Mouse (Mus musculus): ENCODE measurements at regions not wholly inside any gene's neighbourhood (a gene's known extent, or its start where the extent isn't known, plus 50 kb on each side); places are given as distances from the start of the nearest gene placed in this dataset.

DNA sequence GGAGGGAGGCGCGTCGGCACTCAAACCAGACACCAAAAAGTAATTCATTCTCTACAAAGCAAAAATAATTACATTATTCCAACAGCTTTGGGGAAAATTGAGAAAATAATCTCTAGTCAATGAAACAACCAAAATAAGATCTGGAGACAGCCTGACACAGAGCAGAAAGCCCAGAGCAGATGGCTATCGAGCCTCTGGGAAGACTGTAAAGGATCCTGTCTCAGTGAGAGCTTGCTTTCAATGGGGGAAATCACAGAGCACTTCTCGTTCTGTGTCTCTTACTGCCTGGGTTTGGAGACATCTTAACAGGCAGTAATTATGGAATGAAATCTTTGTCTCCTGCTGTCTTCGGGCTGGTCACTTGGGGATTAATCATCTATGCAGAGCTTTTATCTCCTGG is 226.7 kb upstream of the F930015N05Rik start:
- DNase-seq = no peak

- DNase-seq = no peak
These were observed 230.6 kb upstream of the F930015N05Rik start for GRCm38 (mm10) chr11:64667010-64667409.

GRCm38 (mm10) chr11:64667521-64667920 is 231.1 kb upstream of the F930015N05Rik start:
- DNase-seq = no peak

DNA sequence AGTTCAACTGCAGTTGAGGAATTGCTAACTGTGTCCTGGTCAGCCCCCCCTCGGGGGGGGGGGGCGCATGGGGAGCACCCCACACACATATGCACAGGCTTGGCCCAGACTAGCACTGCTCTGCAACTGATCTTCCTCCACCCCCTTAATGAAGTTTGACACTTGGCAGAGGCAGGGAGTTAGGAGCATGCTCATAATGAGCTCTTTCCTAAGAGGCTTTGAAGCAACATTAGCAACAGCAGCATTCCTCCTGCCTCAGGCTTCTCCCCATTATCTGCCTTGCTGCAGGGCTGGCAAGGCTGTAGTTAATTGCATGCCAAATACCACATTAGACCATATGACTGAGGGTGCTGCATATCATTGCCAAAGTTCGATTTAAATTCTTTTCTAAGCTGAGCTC is 235.4 kb upstream of the F930015N05Rik start:
- DNase-seq = no peak

GRCm38 (mm10) chr11:64673546-64673945 is 237.1 kb upstream of the F930015N05Rik start:
- DNase-seq = no peak

- no peak for DNase-seq
These were observed 267.3 kb upstream of the F930015N05Rik start for GRCm38 (mm10) chr11:64703776-64704175.

DNA sequence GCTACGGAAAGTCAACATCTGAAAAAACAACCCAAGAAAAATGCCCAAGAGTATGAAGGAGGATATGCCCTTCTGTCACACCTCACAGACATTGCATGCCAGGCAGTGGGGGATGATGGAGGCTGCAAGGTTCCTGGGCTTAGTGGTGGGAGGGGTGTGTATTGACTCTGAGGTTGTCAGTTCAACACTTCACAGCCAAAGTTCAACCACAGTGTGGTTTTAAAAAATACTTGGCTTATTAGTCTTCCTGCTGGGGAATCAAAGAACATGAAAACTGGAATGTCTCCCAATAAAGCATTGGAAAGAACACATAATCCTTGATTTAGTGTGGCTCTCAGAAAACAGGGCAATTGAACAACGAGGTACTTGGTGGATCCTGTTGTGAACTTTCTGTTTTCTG is 267.0 kb upstream of the Elac2 start:
- no peak for DNase-seq

DNA sequence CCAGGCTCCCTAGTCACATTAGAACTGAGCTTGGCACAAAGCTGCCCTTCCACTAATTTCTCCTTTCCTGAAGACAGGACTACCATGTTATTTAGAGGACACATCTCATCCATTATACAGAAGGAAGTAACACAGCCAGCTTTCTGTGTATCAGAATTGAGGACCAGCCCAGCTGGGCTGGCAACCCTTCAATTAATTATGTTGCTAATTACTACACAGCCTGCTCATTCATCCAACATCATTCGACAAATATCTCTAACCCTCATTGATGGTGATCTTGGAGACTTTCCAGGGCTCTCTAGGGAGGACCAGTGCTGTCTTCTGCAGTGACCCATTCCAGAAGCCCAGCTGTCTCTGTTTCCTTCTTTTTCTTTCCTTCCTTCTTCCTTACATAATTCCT is 263.7 kb upstream of the Elac2 start:
- DNase-seq = no peak

GRCm38 (mm10) chr11:64718316-64719085 is 260.3 kb upstream of the Elac2 start:
- peak; percentile 88 for DNase-seq

GRCm38 (mm10) chr11:64726249-64726648 is 252.6 kb upstream of the Elac2 start:
- DNase-seq = no peak

GRCm38 (mm10) chr11:64727841-64728421 is 250.9 kb upstream of the Elac2 start:
- no peak for DNase-seq

DNA sequence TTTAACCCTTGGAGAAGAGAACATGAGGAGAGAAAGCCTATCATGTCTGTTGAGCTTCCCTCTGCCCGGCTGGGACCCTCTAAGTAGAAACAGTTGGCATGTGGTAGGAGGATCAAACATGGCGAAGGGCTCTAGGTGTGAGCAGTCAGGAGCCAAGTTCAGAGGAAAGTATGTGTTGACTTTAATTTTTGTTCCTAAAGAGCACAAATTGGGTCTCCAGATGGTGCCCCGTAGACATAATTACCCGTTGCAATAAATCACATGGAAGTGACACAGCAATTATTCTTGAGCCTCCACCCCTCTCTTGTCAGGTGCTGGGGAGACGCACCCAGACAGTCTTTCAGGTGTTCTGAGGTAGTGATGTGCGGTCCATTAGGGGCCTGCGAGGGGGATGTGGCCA is 239.9 kb upstream of the Elac2 start:
- DNase-seq = no peak

DNA sequence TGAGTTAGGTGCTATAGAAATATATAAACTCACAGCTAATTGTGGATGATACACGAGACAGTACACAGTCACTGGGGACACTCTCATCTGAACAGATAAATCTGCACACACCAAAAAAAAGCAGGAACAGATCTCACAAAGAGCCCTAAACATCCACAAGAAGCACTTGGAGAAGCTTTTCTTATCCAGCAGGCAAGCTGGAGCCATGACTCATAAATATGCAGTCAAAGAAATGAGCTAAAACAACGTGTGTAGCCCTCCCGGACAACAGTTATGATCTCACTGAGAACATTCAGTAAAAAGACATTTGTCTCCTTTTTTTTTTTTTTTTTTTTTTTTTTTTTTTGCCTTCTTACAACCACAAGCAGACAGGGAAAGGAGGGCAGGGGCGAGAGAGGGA is 235.1 kb upstream of the Elac2 start:
- DNase-seq = no peak

DNA sequence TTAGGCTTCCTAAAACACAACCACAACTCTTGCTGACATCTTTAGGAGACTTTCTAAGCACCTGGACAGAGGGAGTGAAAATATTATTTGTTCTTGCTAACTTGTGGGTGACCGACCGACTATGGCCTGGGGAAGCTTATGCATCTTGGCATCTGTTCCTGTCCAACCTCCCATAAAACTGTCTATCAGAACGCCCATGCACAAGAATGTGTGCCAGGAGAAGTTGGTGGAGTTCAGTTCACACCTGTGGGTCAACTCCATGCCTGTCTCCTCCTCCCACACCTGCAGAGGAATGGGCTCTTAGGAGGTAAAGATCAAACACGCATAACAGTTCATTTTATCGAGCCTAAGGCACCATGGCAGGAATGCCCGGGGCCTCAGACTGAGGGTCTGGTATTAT is 232.7 kb upstream of the Elac2 start:
- DNase-seq = no peak

DNA sequence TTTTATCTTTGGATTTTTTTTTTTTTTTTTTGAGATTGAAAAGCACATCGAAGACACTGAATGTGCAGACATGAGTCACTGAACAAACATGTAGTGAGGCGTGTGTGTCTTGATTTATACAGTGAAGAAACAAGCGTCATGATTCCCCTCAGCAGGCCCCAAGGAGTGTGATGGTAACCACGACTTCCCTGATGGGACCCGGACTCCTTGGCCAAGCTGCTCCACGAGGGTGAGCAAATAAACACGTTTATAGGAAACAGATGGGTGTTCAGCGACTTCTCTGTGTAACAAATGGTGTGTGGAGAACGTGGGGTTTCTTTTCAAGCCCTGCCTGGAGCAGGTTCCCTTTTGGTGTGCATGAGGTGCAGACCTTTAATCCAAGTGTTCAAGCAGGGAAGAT is 228.9 kb upstream of the Elac2 start:
- DNase-seq = no peak

- no peak for DNase-seq
These were observed 226.5 kb upstream of the Elac2 start for GRCm38 (mm10) chr11:64752299-64752698.

DNA sequence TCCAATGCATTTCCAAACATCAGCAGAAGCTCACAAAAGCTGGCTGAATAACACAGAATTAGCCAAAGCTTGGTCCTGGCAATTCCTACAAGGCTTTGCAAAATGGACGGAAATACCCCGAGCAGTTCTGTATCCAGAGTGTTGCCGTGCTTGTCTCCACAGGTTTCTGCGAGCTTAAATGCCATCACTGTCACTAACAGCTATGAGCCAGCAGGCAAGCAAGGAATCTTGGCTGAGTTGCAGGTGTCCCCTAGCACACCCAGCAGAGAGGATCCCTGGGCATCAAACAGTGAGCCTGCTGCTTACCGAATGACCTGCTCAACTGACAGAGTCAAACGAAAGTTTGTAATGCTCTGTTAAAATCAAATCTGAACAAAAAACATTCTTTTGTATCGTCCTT is 226.0 kb upstream of the Elac2 start:
- DNase-seq = no peak

- no peak for DNase-seq
These were observed 224.8 kb upstream of the Elac2 start for GRCm38 (mm10) chr11:64754076-64754475.

DNA sequence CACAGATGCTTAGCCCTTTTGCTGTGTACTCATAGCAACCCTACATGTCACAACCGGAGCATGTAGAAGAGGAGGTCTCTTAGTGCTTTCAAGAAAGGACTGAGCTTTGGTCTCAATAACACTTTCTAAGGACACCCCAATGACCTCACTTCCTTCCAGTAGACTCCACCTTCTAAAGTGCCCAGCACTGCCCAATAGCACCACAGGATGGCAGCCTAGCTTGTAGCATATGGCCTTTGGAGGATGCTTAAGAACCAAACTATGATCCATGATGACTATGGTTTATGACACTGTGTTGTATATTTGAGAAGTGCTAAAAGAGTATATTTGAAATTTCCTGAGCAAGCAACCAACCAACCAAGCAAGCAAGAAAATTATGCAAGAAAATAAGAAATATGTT is 223.3 kb upstream of the Elac2 start:
- no peak for DNase-seq

DNA sequence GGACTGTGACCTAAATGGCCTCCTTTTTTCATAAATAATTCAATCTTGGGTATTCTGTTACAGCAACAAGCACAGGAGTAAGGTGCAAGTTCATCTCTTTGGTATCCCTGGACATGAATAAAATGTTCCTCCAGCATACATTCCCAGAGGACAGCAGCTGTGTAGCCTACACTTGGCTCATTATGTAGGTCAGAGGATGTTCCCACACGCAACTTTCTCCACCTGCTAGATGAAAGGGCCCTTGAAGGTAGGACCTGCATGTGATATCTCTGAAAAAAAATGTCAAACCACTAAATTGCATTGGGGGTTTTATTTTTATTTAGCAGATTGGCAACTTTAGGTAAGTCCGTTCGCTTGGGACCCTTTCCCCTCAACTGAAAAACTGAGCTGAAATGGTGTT is 218.2 kb upstream of the Elac2 start:
- DNase-seq = no peak

DNA sequence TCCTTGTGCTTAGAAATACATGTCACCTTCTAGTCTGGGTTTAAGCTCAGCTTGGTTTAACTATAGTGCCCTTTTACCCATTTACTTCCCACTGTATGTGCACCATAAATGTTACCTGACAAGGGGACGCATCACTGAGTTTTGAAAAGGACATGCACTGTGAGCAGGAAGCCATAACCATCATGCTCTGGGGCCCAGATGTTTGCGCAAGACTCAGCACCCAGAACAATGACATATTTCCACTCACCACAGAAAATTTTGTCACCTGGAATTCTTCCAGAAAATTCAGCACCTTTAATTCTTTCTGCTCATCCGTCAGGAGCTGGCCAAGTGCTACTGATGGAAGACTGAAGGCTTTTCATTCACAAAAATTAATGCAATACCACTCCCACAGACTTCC is 216.1 kb upstream of the Elac2 start:
- no peak for DNase-seq

- DNase-seq = no peak
These were observed 214.8 kb upstream of the Elac2 start for GRCm38 (mm10) chr11:64764056-64764455.

- peak; percentile 18 for DNase-seq
These were observed 202.1 kb upstream of the Elac2 start for GRCm38 (mm10) chr11:64776691-64777090.

- no peak for DNase-seq
These were observed 178.4 kb upstream of the Elac2 start for GRCm38 (mm10) chr11:64800246-64801121.

All from right cerebral cortex, postnatal 4 days (tissue).